Mouse (Mus musculus): Measurements from ENCODE around the gene Crybb2. TPM values are rescaled to one million over a fixed set of nuclear protein-coding genes. Genes with fewer than 3 reads are reported as not detected.

Crybb2 gene
- polyA plus RNA-seq, 1 experiment from 2014 or later = not detected

DNA sequence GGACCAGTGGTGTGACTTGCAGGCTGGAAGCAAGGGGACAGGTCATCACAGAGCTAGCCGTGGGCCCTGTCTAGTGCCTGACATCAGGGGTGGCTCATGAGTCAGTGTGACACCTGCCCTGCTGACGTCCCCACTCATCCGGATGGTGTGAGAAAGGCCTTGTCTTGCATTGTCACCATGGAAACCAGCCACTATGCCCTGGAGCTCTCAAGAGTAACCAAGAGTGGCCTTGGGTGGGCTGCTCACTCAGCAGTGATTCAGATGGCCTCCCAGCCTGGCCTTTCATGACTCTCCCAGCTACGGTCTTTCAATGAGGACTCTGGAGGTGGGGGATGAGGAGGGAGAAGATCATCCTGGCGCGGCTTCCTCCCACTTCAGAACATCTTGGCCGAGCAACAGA, 32.5 kb upstream of the Crybb2 start:
- H3K9me3 ChIP-seq (ENCODE audit: control insufficient read depth, low read length) = no peaks in the 10 kb centered on the region
- H3K4me3 ChIP-seq (ENCODE audit: control insufficient read depth in 1 of 2, insufficient read depth in 1 of 2, low read depth in 1 of 2, low read length in 2 of 2) = no peak overlapping the region
- H3K27ac ChIP-seq (replicated peaks in 1 of 2; ENCODE audit: control insufficient read depth in 1 of 2, insufficient read depth in 1 of 2, low read depth in 2 of 2, low read length in 2 of 2) = peak overlapping the region in 1 of 2 experiments; percentile 47; a peak in 2 of 4 replicates
- peaks cover 32% of the 10 kb centered on the region for H3K36me3 ChIP-seq (ENCODE audit: control insufficient read depth, insufficient read depth, low read length)
- ATAC-seq (ENCODE audit: insufficient number of reproducible peaks, insufficient read depth, low FRiP score, low read depth) = no peak
- WGBS = 35% methylated on average over 7 of the region's 7 CpGs
- no peak overlapping the region for H3K9ac ChIP-seq (ENCODE audit: low read length)
- no peaks in the 10 kb centered on the region for H3K27me3 ChIP-seq (ENCODE audit: control insufficient read depth, insufficient read depth, low read length)
- peaks cover 26 to 48% of the 10 kb centered on the region in 2 experiments for H3K4me1 ChIP-seq (ENCODE audit: control insufficient read depth in 2 of 2, insufficient read depth in 2 of 2, low read length in 2 of 2)
- 0 out of 2 replicates have a peak overlapping the region, but pooled peaks have one; percentile 6 for H3K4me2 ChIP-seq (ENCODE audit: low read length)

DNA sequence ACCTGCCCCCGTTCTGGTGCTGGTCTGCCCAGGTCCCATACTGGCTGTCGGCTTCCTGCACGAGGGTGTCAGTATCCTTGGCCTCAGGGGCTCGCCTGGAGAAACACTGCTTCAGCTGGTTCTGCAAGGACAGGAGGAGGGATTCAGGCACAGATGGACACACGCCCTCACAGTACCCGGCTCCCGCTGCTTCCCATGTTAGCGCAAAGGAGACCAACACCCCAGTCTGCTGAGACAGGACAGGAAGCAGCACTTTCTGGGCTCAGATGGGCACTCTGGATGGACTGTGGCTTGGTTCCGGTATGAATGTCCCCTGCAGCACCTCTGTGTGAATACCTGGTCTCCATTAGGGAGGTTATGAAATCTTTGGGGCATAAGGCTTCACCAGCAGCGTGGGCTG, 31.5 kb upstream of the Crybb2 start:
- Histone ChIP-seq H3K4me2 (ENCODE audit: low read length) (no peak overlapping the region; the same call in 1 of the 2 replicates), H3K4me1 (ENCODE audit: control insufficient read depth in 2 of 2, insufficient read depth in 2 of 2, low read length in 2 of 2) (peaks cover 16 to 39% of the 10 kb centered on the region in 2 experiments), H3K36me3 (ENCODE audit: control insufficient read depth, insufficient read depth, low read length) (peaks cover 42% of the 10 kb centered on the region), H3K9ac (ENCODE audit: low read length) (no peak overlapping the region; the same call in 1 of the 2 replicates), H3K4me3 (ENCODE audit: control insufficient read depth in 1 of 2, insufficient read depth in 1 of 2, low read depth in 1 of 2, low read length in 2 of 2) (no peak overlapping the region), H3K27ac (replicated peaks in 1 of 2; ENCODE audit: control insufficient read depth in 1 of 2, insufficient read depth in 1 of 2, low read depth in 2 of 2, low read length in 2 of 2) (peak overlapping the region in 1 of 2 experiments; percentile 47; a peak in 2 of 4 replicates), H3K27me3 (ENCODE audit: control insufficient read depth, insufficient read depth, low read length) (no peaks in the 10 kb centered on the region), H3K9me3 (ENCODE audit: control insufficient read depth, low read length) (no peaks in the 10 kb centered on the region)
- ATAC-seq (ENCODE audit: insufficient number of reproducible peaks, insufficient read depth, low FRiP score, low read depth) = no peak
- 81% methylated on average over 10 of the region's 10 CpGs for WGBS

GRCm38 (mm10) chr5:113100422-113100821, 30.5 kb upstream of the Crybb2 start:
- Histone ChIP-seq H3K27me3 (ENCODE audit: control insufficient read depth, insufficient read depth, low read length) (no peaks in the 10 kb centered on the region), H3K4me3 (ENCODE audit: control insufficient read depth in 1 of 2, insufficient read depth in 1 of 2, low read depth in 1 of 2, low read length in 2 of 2) (no peak overlapping the region), H3K4me1 (ENCODE audit: control insufficient read depth in 2 of 2, insufficient read depth in 2 of 2, low read length in 2 of 2) (peaks cover 16 to 39% of the 10 kb centered on the region in 2 experiments), H3K27ac (replicated peaks in 1 of 2; ENCODE audit: control insufficient read depth in 1 of 2, insufficient read depth in 1 of 2, low read depth in 2 of 2, low read length in 2 of 2) (no peak overlapping the region), H3K9ac (ENCODE audit: low read length) (no peak overlapping the region), H3K9me3 (ENCODE audit: control insufficient read depth, low read length) (no peaks in the 10 kb centered on the region), H3K36me3 (ENCODE audit: control insufficient read depth, insufficient read depth, low read length) (peaks cover 52% of the 10 kb centered on the region), H3K4me2 (ENCODE audit: low read length) (no peak overlapping the region)
- 81% methylated on average over 11 of the region's 11 CpGs for WGBS
- ATAC-seq (ENCODE audit: insufficient number of reproducible peaks, insufficient read depth, low FRiP score, low read depth) = no peak

DNA sequence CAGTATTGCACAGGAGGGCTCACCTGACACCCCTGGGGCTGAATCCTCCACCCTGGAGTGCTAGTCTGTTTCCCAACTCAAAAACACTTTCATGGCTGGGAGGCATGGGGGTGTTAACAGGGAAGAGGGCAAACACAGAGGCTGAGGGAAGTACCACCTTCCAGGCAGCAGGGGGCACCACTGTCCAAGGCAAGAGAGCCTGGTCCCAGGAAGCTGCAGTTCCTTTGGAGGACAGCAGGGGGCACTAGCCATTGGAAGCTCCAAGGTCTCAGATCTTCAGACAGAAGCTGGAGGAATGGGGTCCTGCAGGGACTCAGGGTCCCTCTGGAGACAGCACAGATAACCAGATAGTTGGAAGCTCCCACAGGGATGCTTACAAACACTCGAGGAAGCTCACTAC, 29.6 kb upstream of the Crybb2 start:
- Histone ChIP-seq H3K9me3 (ENCODE audit: control insufficient read depth, low read length) (no peaks in the 10 kb centered on the region), H3K9ac (ENCODE audit: low read length) (no peak overlapping the region), H3K27me3 (ENCODE audit: control insufficient read depth, insufficient read depth, low read length) (no peaks in the 10 kb centered on the region), H3K27ac (replicated peaks in 1 of 2; ENCODE audit: control insufficient read depth in 1 of 2, insufficient read depth in 1 of 2, low read depth in 2 of 2, low read length in 2 of 2) (no peak overlapping the region), H3K4me2 (ENCODE audit: low read length) (no peak overlapping the region), H3K36me3 (ENCODE audit: control insufficient read depth, insufficient read depth, low read length) (peaks cover 61% of the 10 kb centered on the region), H3K4me1 (ENCODE audit: control insufficient read depth in 2 of 2, insufficient read depth in 2 of 2, low read length in 2 of 2) (peaks cover 16 to 33% of the 10 kb centered on the region in 2 experiments), H3K4me3 (ENCODE audit: control insufficient read depth in 1 of 2, insufficient read depth in 1 of 2, low read depth in 1 of 2, low read length in 2 of 2) (no peak overlapping the region)
- WGBS = 35% methylated on average over 1 of the region's 1 CpGs
- peak; percentile 19; the same call in 1 of the 2 replicates for ATAC-seq (ENCODE audit: insufficient number of reproducible peaks, insufficient read depth, low FRiP score, low read depth)

DNA sequence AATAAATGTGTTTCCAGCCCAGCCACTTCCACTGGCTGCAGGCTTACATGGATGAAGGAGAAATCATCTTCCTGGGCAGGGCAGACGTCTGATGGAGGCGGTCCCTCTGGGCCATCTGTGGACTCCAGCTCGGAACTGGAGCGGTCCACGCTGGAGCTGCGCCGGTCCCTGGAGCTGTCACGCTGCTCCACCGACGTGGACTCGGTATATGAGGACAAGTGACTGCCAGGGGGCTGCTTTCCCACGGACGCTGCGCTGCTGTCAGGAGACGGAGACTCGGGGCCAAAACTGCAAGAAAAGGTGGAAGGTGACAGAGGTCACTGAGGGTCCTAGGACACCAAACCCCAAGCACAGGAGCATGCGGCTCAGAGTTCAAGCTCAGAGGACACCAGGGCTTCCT, 27.6 kb upstream of the Crybb2 start:
- Histone ChIP-seq H3K4me1 (ENCODE audit: control insufficient read depth in 2 of 2, insufficient read depth in 2 of 2, low read length in 2 of 2) (peaks cover 10 to 20% of the 10 kb centered on the region in 2 experiments), H3K27me3 (ENCODE audit: control insufficient read depth, insufficient read depth, low read length) (no peaks in the 10 kb centered on the region), H3K27ac (replicated peaks in 1 of 2; ENCODE audit: control insufficient read depth in 1 of 2, insufficient read depth in 1 of 2, low read depth in 2 of 2, low read length in 2 of 2) (no peak overlapping the region), H3K4me2 (ENCODE audit: low read length) (no peak overlapping the region), H3K36me3 (ENCODE audit: control insufficient read depth, insufficient read depth, low read length) (peaks cover 80% of the 10 kb centered on the region), H3K9me3 (ENCODE audit: control insufficient read depth, low read length) (no peaks in the 10 kb centered on the region), H3K9ac (ENCODE audit: low read length) (no peak overlapping the region), H3K4me3 (ENCODE audit: control insufficient read depth in 1 of 2, insufficient read depth in 1 of 2, low read depth in 1 of 2, low read length in 2 of 2) (no peak overlapping the region)
- no peak for ATAC-seq (ENCODE audit: insufficient number of reproducible peaks, insufficient read depth, low FRiP score, low read depth)
- 92% methylated on average over 17 of the region's 17 CpGs for WGBS

GRCm38 (mm10) chr5:113095456-113095855, 25.5 kb upstream of the Crybb2 start:
- no peaks in the 10 kb centered on the region for H3K9me3 ChIP-seq (ENCODE audit: control insufficient read depth, low read length)
- no peak overlapping the region for H3K9ac ChIP-seq (ENCODE audit: low read length)
- H3K4me2 ChIP-seq (ENCODE audit: low read length) = no peak overlapping the region
- H3K36me3 ChIP-seq (ENCODE audit: control insufficient read depth, insufficient read depth, low read length) = peaks cover 89% of the 10 kb centered on the region
- no peak for ATAC-seq (ENCODE audit: insufficient number of reproducible peaks, insufficient read depth, low FRiP score, low read depth)
- H3K27ac ChIP-seq (replicated peaks in 1 of 2; ENCODE audit: control insufficient read depth in 1 of 2, insufficient read depth in 1 of 2, low read depth in 2 of 2, low read length in 2 of 2) = no peak overlapping the region
- WGBS = 90% methylated on average over 18 of the region's 18 CpGs
- no peaks in the 10 kb centered on the region for H3K27me3 ChIP-seq (ENCODE audit: control insufficient read depth, insufficient read depth, low read length)
- peaks cover 0 to 6% of the 10 kb centered on the region in 2 experiments; a peak in 2 of 4 replicates for H3K4me1 ChIP-seq (ENCODE audit: control insufficient read depth in 2 of 2, insufficient read depth in 2 of 2, low read length in 2 of 2)
- H3K4me3 ChIP-seq (ENCODE audit: control insufficient read depth in 1 of 2, insufficient read depth in 1 of 2, low read depth in 1 of 2, low read length in 2 of 2) = no peak overlapping the region

- no peak overlapping the region for H3K27ac ChIP-seq (replicated peaks in 1 of 2; ENCODE audit: control insufficient read depth in 1 of 2, insufficient read depth in 1 of 2, low read depth in 2 of 2, low read length in 2 of 2)
- no peak overlapping the region for H3K9ac ChIP-seq (ENCODE audit: low read length)
- H3K36me3 ChIP-seq (ENCODE audit: control insufficient read depth, insufficient read depth, low read length) = peaks cover 92% of the 10 kb centered on the region
- no peaks in the 10 kb centered on the region for H3K27me3 ChIP-seq (ENCODE audit: control insufficient read depth, insufficient read depth, low read length)
- no peaks in the 10 kb centered on the region; a peak in 1 of 4 replicates for H3K4me1 ChIP-seq (ENCODE audit: control insufficient read depth in 2 of 2, insufficient read depth in 2 of 2, low read length in 2 of 2)
- H3K4me2 ChIP-seq (ENCODE audit: low read length) = no peak overlapping the region
- no peaks in the 10 kb centered on the region for H3K9me3 ChIP-seq (ENCODE audit: control insufficient read depth, low read length)
- no peak for ATAC-seq (ENCODE audit: insufficient number of reproducible peaks, insufficient read depth, low FRiP score, low read depth)
- no peak overlapping the region for H3K4me3 ChIP-seq (ENCODE audit: control insufficient read depth in 1 of 2, insufficient read depth in 1 of 2, low read depth in 1 of 2, low read length in 2 of 2)
- WGBS = 61% methylated on average over 7 of the region's 7 CpGs
Observed at GRCm38 (mm10) chr5:113092406-113092805, 22.5 kb upstream of the Crybb2 start.

DNA sequence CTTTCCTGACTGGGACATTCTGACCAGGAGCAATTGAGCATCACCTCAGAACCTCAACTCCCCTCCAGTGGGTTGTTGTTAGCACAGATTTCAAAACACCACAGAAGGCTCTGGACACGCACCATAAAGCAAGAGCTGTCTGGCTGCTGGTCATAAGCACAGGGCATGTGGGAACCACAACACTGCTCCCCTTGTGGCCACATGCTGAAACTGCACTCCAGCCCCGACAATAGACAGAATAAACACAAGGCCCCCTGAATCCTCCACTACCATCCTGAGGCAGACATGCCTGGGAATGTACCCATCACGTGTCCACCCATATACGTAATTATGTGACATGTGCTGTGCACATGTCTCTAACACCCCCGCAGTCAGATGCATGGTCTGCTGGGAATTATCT, 21.2 kb upstream of the Crybb2 start:
- H3K4me3 ChIP-seq (ENCODE audit: control insufficient read depth in 1 of 2, insufficient read depth in 1 of 2, low read depth in 1 of 2, low read length in 2 of 2) = no peak overlapping the region
- H3K9ac ChIP-seq (ENCODE audit: low read length) = no peak overlapping the region
- H3K9me3 ChIP-seq (ENCODE audit: control insufficient read depth, low read length) = no peaks in the 10 kb centered on the region
- ATAC-seq (ENCODE audit: insufficient number of reproducible peaks, insufficient read depth, low FRiP score, low read depth) = no peak
- H3K4me2 ChIP-seq (ENCODE audit: low read length) = no peak overlapping the region
- no peaks in the 10 kb centered on the region; a peak in 1 of 4 replicates for H3K4me1 ChIP-seq (ENCODE audit: control insufficient read depth in 2 of 2, insufficient read depth in 2 of 2, low read length in 2 of 2)
- peaks cover 87% of the 10 kb centered on the region for H3K36me3 ChIP-seq (ENCODE audit: control insufficient read depth, insufficient read depth, low read length)
- H3K27me3 ChIP-seq (ENCODE audit: control insufficient read depth, insufficient read depth, low read length) = no peaks in the 10 kb centered on the region
- no peak overlapping the region for H3K27ac ChIP-seq (replicated peaks in 1 of 2; ENCODE audit: control insufficient read depth in 1 of 2, insufficient read depth in 1 of 2, low read depth in 2 of 2, low read length in 2 of 2)
- 57% methylated on average over 5 of the region's 5 CpGs for WGBS
